Mouse (Mus musculus): ENCODE data around the gene Lhpp. TPM values are rescaled to one million over a fixed set of nuclear protein-coding genes. Genes with fewer than 3 reads are reported as not detected.

Lhpp gene
- polyA plus RNA-seq, 1 experiment from 2014 or later = 20.4 TPM

GRCm38 (mm10) chr7:132672481-132672959 is 62.1 kb downstream of the Lhpp start:
- Histone ChIP-seq H3K4me3 (ENCODE audit: low read depth, low read length) (no peak overlapping the region), H3K27me3 (ENCODE audit: control insufficient read depth, insufficient read depth, low read length) (no peaks in the 10 kb centered on the region), H3K9me3 (ENCODE audit: control insufficient read depth, low read length) (no peaks in the 10 kb centered on the region), H3K9ac (ENCODE audit: low read depth, low read length) (no peak overlapping the region), H3K36me3 (ENCODE audit: control insufficient read depth, insufficient read depth, low read length) (no peaks in the 10 kb centered on the region), H3K4me2 (replicated peaks; ENCODE audit: low read depth, low read length) (no peak overlapping the region), H3K27ac (ENCODE audit: low read depth, low read length) (no peak overlapping the region), H3K4me1 (replicated peaks; ENCODE audit: control insufficient read depth, insufficient read depth, low read length) (no peaks in the 10 kb centered on the region)
- ATAC-seq (ENCODE audit: low FRiP score) (no peak), DNase-seq (ENCODE audit: low spot score) (no peak)
- 73% methylated on average over 7 of the region's 7 CpGs for WGBS

- 59% methylated on average over 17 of the region's 17 CpGs for whole genome bisulfite sequencing
- Histone ChIP-seq H3K36me3 (ENCODE audit: control insufficient read depth, insufficient read depth, low read length) (no peaks in the 10 kb centered on the region), H3K4me1 (replicated peaks; ENCODE audit: control insufficient read depth, insufficient read depth, low read length) (no peaks in the 10 kb centered on the region), H3K27ac (ENCODE audit: low read depth, low read length) (no peak overlapping the region), H3K9ac (ENCODE audit: low read depth, low read length) (no peak overlapping the region), H3K9me3 (ENCODE audit: control insufficient read depth, low read length) (no peaks in the 10 kb centered on the region), H3K27me3 (ENCODE audit: control insufficient read depth, insufficient read depth, low read length) (no peaks in the 10 kb centered on the region), H3K4me2 (replicated peaks; ENCODE audit: low read depth, low read length) (no peak overlapping the region), H3K4me3 (ENCODE audit: low read depth, low read length) (no peak overlapping the region)
- ATAC-seq (ENCODE audit: low FRiP score) (no peak), DNase-seq (ENCODE audit: low spot score) (peak; percentile 26)
Measured at GRCm38 (mm10) chr7:132673931-132674755, 63.7 kb downstream of the Lhpp start.

DNA sequence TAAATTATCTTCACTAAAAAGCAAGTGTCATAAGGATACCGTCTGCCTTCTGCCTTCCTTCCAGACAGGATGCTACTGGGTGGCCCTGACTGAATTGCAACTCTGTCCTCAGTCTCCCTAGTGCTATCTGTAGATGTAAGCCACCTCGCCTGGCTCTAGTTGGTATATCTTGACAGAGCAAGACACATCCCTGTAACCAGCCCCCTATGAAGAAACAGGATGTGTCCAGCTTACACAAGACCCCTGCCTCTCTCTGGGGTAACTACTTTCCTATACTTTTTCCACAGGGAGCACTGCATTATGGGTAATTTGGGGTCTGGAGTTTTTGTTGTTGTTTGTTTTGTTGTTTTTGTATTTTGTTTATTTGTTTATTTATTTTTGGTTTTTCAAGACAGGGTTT is 65.5 kb downstream of the Lhpp start:
- WGBS = 93% methylated on average over 2 of the region's 2 CpGs
- H3K4me2 ChIP-seq (replicated peaks; ENCODE audit: low read depth, low read length) = no peak overlapping the region
- no peaks in the 10 kb centered on the region for H3K27me3 ChIP-seq (ENCODE audit: control insufficient read depth, insufficient read depth, low read length)
- H3K9me3 ChIP-seq (ENCODE audit: control insufficient read depth, low read length) = no peaks in the 10 kb centered on the region
- H3K4me1 ChIP-seq (replicated peaks; ENCODE audit: control insufficient read depth, insufficient read depth, low read length) = no peaks in the 10 kb centered on the region
- H3K27ac ChIP-seq (ENCODE audit: low read depth, low read length) = no peak overlapping the region
- H3K4me3 ChIP-seq (ENCODE audit: low read depth, low read length) = no peak overlapping the region
- DNase-seq (ENCODE audit: low spot score) = no peak
- no peak overlapping the region for H3K9ac ChIP-seq (ENCODE audit: low read depth, low read length)
- no peak for ATAC-seq (ENCODE audit: low FRiP score)
- no peaks in the 10 kb centered on the region for H3K36me3 ChIP-seq (ENCODE audit: control insufficient read depth, insufficient read depth, low read length)

DNA sequence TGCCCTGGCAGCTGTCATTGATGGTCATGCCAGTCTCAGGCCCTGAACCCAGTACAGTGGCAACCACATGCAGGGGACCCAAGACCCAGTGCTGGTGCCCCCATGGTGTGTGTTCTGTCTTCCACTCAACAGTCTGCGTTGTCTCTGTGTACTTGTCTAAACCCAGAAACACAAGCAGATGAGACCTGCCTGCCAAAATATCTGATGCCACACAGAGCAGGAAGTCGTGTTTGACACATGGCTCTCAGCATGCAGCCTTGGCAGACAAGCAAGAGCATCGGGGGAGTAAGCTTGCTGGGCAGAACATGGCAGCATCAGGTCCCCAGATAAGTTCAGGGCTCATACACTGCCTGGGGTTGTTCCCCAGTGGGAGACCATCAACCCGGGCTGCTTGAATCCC is 68.7 kb downstream of the Lhpp start:
- Histone ChIP-seq H3K27me3 (ENCODE audit: control insufficient read depth, insufficient read depth, low read length) (no peaks in the 10 kb centered on the region), H3K4me3 (ENCODE audit: low read depth, low read length) (no peak overlapping the region), H3K36me3 (ENCODE audit: control insufficient read depth, insufficient read depth, low read length) (no peaks in the 10 kb centered on the region), H3K27ac (ENCODE audit: low read depth, low read length) (no peak overlapping the region), H3K9me3 (ENCODE audit: control insufficient read depth, low read length) (no peaks in the 10 kb centered on the region), H3K4me2 (replicated peaks; ENCODE audit: low read depth, low read length) (no peak overlapping the region), H3K4me1 (replicated peaks; ENCODE audit: control insufficient read depth, insufficient read depth, low read length) (no peaks in the 10 kb centered on the region), H3K9ac (ENCODE audit: low read depth, low read length) (no peak overlapping the region)
- ATAC-seq (ENCODE audit: low FRiP score) (no peak), DNase-seq (ENCODE audit: low spot score) (no peak)
- 74% methylated on average over 4 of the region's 4 CpGs for WGBS

DNA sequence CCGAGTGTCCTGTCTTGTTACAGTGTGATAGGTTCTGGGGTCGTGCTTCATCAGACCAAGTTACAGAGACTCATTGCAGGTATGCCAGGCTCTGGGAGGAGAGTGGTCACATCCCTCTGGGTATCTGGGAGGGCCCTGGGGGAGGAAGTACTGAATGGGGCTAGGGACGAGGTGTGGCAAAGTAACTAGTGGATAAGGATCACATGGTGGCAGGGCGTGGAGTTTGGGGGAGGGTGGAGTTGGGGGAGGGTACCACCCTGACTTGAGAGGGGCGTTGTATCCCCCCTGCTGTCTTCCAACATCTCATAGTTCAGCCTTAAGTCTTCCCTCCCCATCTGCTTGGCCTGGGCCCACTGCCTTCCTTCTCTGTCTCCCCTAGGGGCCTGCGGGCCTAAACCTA is 69.1 kb downstream of the Lhpp start:
- no peaks in the 10 kb centered on the region for H3K27me3 ChIP-seq (ENCODE audit: control insufficient read depth, insufficient read depth, low read length)
- DNase-seq (ENCODE audit: low spot score) (no peak), ATAC-seq (ENCODE audit: low FRiP score) (no peak)
- H3K27ac ChIP-seq (ENCODE audit: low read depth, low read length) = no peak overlapping the region
- no peak overlapping the region for H3K9ac ChIP-seq (ENCODE audit: low read depth, low read length)
- no peaks in the 10 kb centered on the region for H3K36me3 ChIP-seq (ENCODE audit: control insufficient read depth, insufficient read depth, low read length)
- no peaks in the 10 kb centered on the region for H3K4me1 ChIP-seq (replicated peaks; ENCODE audit: control insufficient read depth, insufficient read depth, low read length)
- no peak overlapping the region for H3K4me2 ChIP-seq (replicated peaks; ENCODE audit: low read depth, low read length)
- 75% methylated on average over 6 of the region's 6 CpGs for WGBS
- H3K9me3 ChIP-seq (ENCODE audit: control insufficient read depth, low read length) = no peaks in the 10 kb centered on the region
- no peak overlapping the region for H3K4me3 ChIP-seq (ENCODE audit: low read depth, low read length)

- Histone ChIP-seq H3K9ac (ENCODE audit: low read depth, low read length) (no peak overlapping the region), H3K27me3 (ENCODE audit: control insufficient read depth, insufficient read depth, low read length) (no peaks in the 10 kb centered on the region), H3K36me3 (ENCODE audit: control insufficient read depth, insufficient read depth, low read length) (no peaks in the 10 kb centered on the region), H3K27ac (ENCODE audit: low read depth, low read length) (no peak overlapping the region), H3K4me2 (replicated peaks; ENCODE audit: low read depth, low read length) (no peak overlapping the region), H3K4me3 (ENCODE audit: low read depth, low read length) (no peak overlapping the region), H3K9me3 (ENCODE audit: control insufficient read depth, low read length) (no peaks in the 10 kb centered on the region), H3K4me1 (replicated peaks; ENCODE audit: control insufficient read depth, insufficient read depth, low read length) (no peaks in the 10 kb centered on the region)
- WGBS = 91% methylated on average over 11 of the region's 11 CpGs
- ATAC-seq (ENCODE audit: low FRiP score) = no peak
- no peak for DNase-seq (ENCODE audit: low spot score)
Measured at GRCm38 (mm10) chr7:132681296-132681695, 70.9 kb downstream of the Lhpp start.

- no peak overlapping the region for H3K9ac ChIP-seq (ENCODE audit: low read depth, low read length)
- no peaks in the 10 kb centered on the region for H3K27me3 ChIP-seq (ENCODE audit: control insufficient read depth, insufficient read depth, low read length)
- H3K9me3 ChIP-seq (ENCODE audit: control insufficient read depth, low read length) = no peaks in the 10 kb centered on the region
- H3K36me3 ChIP-seq (ENCODE audit: control insufficient read depth, insufficient read depth, low read length) = no peaks in the 10 kb centered on the region
- no peak overlapping the region for H3K4me3 ChIP-seq (ENCODE audit: low read depth, low read length)
- DNase-seq (ENCODE audit: low spot score) (no peak), ATAC-seq (ENCODE audit: low FRiP score) (no peak)
- WGBS = 100% methylated on average over 1 of the region's 1 CpGs
- no peak overlapping the region for H3K27ac ChIP-seq (ENCODE audit: low read depth, low read length)
- H3K4me1 ChIP-seq (replicated peaks; ENCODE audit: control insufficient read depth, insufficient read depth, low read length) = no peaks in the 10 kb centered on the region
- no peak overlapping the region for H3K4me2 ChIP-seq (replicated peaks; ENCODE audit: low read depth, low read length)
Measured at GRCm38 (mm10) chr7:132681831-132682230, 71.4 kb downstream of the Lhpp start.

GRCm38 (mm10) chr7:132682336-132682735 is 71.9 kb downstream of the Lhpp start:
- H3K36me3 ChIP-seq (ENCODE audit: control insufficient read depth, insufficient read depth, low read length) = no peaks in the 10 kb centered on the region
- H3K4me2 ChIP-seq (replicated peaks; ENCODE audit: low read depth, low read length) = no peak overlapping the region
- H3K27me3 ChIP-seq (ENCODE audit: control insufficient read depth, insufficient read depth, low read length) = no peaks in the 10 kb centered on the region
- no peak overlapping the region for H3K27ac ChIP-seq (ENCODE audit: low read depth, low read length)
- no peak overlapping the region for H3K4me3 ChIP-seq (ENCODE audit: low read depth, low read length)
- ATAC-seq (ENCODE audit: low FRiP score) = no peak
- DNase-seq (ENCODE audit: low spot score) = no peak
- WGBS = 90% methylated on average over 3 of the region's 3 CpGs
- no peak overlapping the region for H3K9ac ChIP-seq (ENCODE audit: low read depth, low read length)
- H3K9me3 ChIP-seq (ENCODE audit: control insufficient read depth, low read length) = no peaks in the 10 kb centered on the region
- no peaks in the 10 kb centered on the region for H3K4me1 ChIP-seq (replicated peaks; ENCODE audit: control insufficient read depth, insufficient read depth, low read length)

DNA sequence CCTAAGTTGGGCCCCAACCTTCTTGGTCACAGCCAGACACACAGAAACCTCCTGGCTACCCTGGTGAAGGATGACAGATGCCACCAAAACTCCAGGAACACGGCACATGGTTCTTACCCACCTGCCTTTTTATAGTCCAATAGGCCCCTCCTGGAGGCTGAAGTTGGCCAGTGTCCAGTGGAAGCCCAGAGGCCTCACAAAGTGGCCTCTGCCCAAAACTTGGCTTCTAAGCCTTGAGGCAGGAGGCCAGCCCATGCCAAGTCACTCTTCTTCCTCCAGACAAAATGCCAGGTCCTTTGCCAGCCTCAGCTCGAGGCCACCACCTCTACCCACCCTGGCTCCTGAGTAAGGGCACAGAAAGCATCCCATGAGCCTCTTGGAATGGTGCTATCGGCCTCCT is 72.5 kb downstream of the Lhpp start:
- DNase-seq (ENCODE audit: low spot score) = no peak
- Histone ChIP-seq H3K36me3 (ENCODE audit: control insufficient read depth, insufficient read depth, low read length) (no peaks in the 10 kb centered on the region), H3K27me3 (ENCODE audit: control insufficient read depth, insufficient read depth, low read length) (no peaks in the 10 kb centered on the region), H3K27ac (ENCODE audit: low read depth, low read length) (no peak overlapping the region), H3K9me3 (ENCODE audit: control insufficient read depth, low read length) (no peaks in the 10 kb centered on the region), H3K4me2 (replicated peaks; ENCODE audit: low read depth, low read length) (no peak overlapping the region), H3K4me3 (ENCODE audit: low read depth, low read length) (no peak overlapping the region), H3K4me1 (replicated peaks; ENCODE audit: control insufficient read depth, insufficient read depth, low read length) (no peaks in the 10 kb centered on the region), H3K9ac (ENCODE audit: low read depth, low read length) (no peak overlapping the region)
- WGBS = 79% methylated on average over 3 of the region's 3 CpGs
- no peak for ATAC-seq (ENCODE audit: low FRiP score)
